Mouse (Mus musculus) heart, adult 2 months (tissue): ENCODE measurements around the gene Slc38a1.

Experiments
- EP300 ChIP-seq: fragments of 200-500 bp; IDR thresholded peaks from 2 replicates; pipeline ENCODE4 v1.6.1; 2011; ENCODE audit warnings: low read depth, low read length, control low read depth; ENCODE audit not compliant: insufficient read depth
- POLR2A ChIP-seq: fragments of 200-500 bp; IDR thresholded peaks from 2 replicates; pipeline ENCODE4 v1.6.1; 2011; ENCODE audit warnings: mild to moderate bottlenecking, low read depth, low read length, control low read depth; ENCODE audit not compliant: insufficient read depth

DNA sequence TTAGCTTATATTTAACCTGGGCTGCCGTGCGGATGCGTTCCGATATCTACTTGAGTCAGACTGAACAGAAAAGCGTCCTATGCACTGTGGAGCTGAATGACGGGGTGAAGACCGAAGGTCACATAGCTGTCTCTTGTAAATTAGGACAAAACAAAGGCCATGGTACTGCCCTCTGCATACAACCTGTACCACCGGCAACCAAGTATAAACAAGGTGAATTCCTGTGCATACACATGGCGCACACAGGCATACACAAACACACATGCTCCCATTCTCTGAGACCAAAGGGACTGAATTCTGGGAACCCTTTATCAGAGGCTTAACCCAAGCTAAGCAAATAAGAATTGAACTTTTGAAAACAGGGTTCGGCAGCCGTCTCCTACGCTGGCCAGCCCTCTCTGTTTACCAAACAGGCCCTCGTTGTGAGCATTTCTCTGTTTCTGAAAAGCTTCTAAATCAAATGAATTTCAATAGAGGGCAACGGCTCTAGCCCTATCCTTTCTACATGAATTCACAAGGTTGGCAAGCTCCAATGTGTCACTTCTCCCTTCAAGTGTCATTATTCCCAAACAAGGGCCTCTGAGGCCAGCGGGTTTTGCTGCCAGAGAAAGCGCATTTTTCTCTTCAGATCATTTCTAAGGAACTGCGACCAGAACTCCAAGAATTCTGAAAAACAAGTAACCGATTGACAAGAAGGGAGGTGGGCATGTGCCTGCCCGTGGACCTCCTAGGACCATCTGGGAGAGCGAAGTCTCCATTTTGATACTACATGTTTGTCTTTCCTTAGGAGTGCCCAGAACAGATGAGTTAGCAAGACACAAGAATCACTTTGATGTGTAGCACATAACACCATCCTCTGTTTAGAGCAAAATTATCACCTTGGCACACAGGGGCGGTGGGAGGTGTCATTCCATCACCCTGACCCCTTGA lies 42.6 kb downstream of the Slc38a1 start:
- TF ChIP-seq EP300, result no peak
- TF ChIP-seq POLR2A, result no peak
